Mouse (Mus musculus) hindbrain, embryonic 11.5 days (tissue): ENCODE measurements around the gene Crtc3. TPM values are rescaled to one million over a fixed set of nuclear protein-coding genes. Genes with fewer than 3 reads are reported as not detected.

ENCODE experiments used
- ATAC-seq: fragments of 200-750 bp; cut with Nextera tagmentation; 2 replicates; pipeline ENCODE4 v1.8.0; 2017; ENCODE audit warnings: mild to moderate bottlenecking, moderate TSS enrichment, moderate library complexity; ENCODE audit not compliant: low FRiP score
- DNase-seq: peaks from one replicate; pipeline ENCODE4 v3.0.0-alpha.2; 2015; ENCODE audit warnings: low spot score
- H3K27ac ChIP-seq: fragments of 300-500 bp; sonication (generic); 2 replicates; pipeline ENCODE4 v1.5.1; 2014; ENCODE audit warnings: mild to moderate bottlenecking, low read depth, low read length
- H3K27me3 ChIP-seq: fragments of 300-500 bp; sonication (generic); 2 replicates; pipeline ENCODE4 v1.6.1; 2014; ENCODE audit warnings: mild to moderate bottlenecking, low read length, moderate library complexity, mixed read lengths; ENCODE audit not compliant: control insufficient read depth, insufficient read depth
- H3K36me3 ChIP-seq: fragments of 300-500 bp; sonication (generic); 2 replicates; pipeline ENCODE4 v1.6.1; 2014; ENCODE audit warnings: mild to moderate bottlenecking, low read length, moderate library complexity, mixed read lengths; ENCODE audit not compliant: control insufficient read depth, insufficient read depth
- H3K4me1 ChIP-seq: fragments of 300-500 bp; sonication (generic); replicated peaks from 2 replicates; pipeline ENCODE4 v1.6.1; 2014; ENCODE audit warnings: low read length, mixed read lengths; ENCODE audit not compliant: control insufficient read depth, insufficient read depth
- H3K4me2 ChIP-seq: fragments of 300-500 bp; sonication (generic); replicated peaks from 2 replicates; pipeline ENCODE4 v1.6.1; 2014; ENCODE audit warnings: mild to moderate bottlenecking, low read depth, low read length
- H3K4me3 ChIP-seq: fragments of 300-500 bp; sonication (generic); 2 replicates; pipeline ENCODE4 v1.5.1; 2014; ENCODE audit warnings: low read depth, low read length
- H3K9ac ChIP-seq: fragments of 300-500 bp; sonication (generic); 2 replicates; pipeline ENCODE4 v1.6.1; 2014; ENCODE audit warnings: low read depth, low read length
- H3K9me3 ChIP-seq: fragments of 300-500 bp; sonication (generic); 2 replicates; pipeline ENCODE4 v1.6.1; 2016; ENCODE audit warnings: low read length; ENCODE audit not compliant: control insufficient read depth
- WGBS: fragments of 180-500 bp; shearing (Covaris S2); extraction: QIAGEN DNeasy Blood & Tissue Kit; methylation state at CpG from one replicate; pipeline ENCODE4 v1.1.7; 2014; 5-methylcytosine and 5-hydroxymethylcytosine counted together
- polyA plus RNA-seq: library from polyadenylated mRNA; unstranded; fragments of >200 nt; fragmentation: Nextera tagmentation; extraction: Ambion mirVana; gene quantifications from 2 replicates; pipeline ENCODE4 v1.2.1, GENCODE M21; 2014

The Crtc3 gene
- polyA plus RNA-seq, result 9.9 and 11.1 TPM in 2 replicates

DNA sequence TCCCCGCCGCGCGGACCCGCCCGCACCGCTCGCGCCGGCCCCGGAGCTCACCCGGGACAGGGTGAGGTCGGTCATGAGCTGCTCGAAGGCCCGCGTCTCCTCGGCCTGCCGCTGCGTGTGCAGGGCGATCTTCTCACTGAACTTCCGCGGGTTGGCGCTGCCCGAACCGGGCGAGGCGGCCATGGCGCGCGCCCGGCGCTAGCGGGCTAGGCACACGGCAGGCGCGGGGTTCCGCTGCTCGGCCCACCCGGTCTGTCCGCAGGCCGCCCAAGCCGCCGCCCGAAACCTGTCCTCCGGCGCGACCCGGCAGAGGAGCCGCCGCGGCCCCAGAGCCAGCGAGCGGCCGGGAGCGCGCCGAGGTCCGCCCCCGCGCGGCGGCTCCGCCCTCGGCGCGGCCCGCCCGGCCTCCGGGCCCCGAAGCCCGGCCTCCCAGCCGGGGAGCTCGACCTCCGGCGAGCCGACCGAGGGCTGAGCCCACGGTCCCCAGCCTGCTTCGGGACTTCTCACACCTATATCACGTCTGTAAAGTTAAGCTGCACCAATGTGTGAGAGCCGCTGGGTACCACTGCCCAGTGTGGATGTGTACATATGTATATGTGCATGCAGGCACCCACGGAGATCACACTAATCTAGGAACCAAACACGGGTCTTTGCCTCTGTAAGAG lies at the start of gene Crtc3:
TSS of gene Crtc3 (minus strand) at position 322 of the 665 bp plus-strand sequence.
- Histone ChIP-seq H3K4me3 (peak within 1 kb of the TSS; percentile 64), H3K27me3 (no peaks in the 10 kb centered on the region), H3K27ac (peak within 1 kb of the TSS; percentile 94), H3K36me3 (no peaks in the 10 kb centered on the region), H3K9me3 (no peaks in the 10 kb centered on the region), H3K4me2 (peak within 1 kb of the TSS; percentile 73), H3K4me1 (no peaks in the 10 kb centered on the region), H3K9ac (peak within 1 kb of the TSS; percentile 95)
- under 1% methylated on average over 66 of the region's 83 CpGs for WGBS
- peak; percentile 83 for ATAC-seq
- peak; percentile 81 for DNase-seq

GRCm38 (mm10) chr7:80736199-80736598 lies 47.5 kb upstream of the Crtc3 start:
- DNase-seq (no peak), ATAC-seq (no peak)
- Histone ChIP-seq H3K4me2 (no peak overlapping the region), H3K27me3 (no peaks in the 10 kb centered on the region), H3K9me3 (no peaks in the 10 kb centered on the region), H3K36me3 (no peaks in the 10 kb centered on the region), H3K9ac (no peak overlapping the region), H3K27ac (no peak overlapping the region), H3K4me1 (no peaks in the 10 kb centered on the region), H3K4me3 (no peak overlapping the region)
- 90% methylated on average over 10 of the region's 10 CpGs for WGBS

GRCm38 (mm10) chr7:80732986-80733385 lies 44.3 kb upstream of the Crtc3 start:
- Histone ChIP-seq H3K4me1 (no peaks in the 10 kb centered on the region), H3K27ac (no peak overlapping the region), H3K27me3 (no peaks in the 10 kb centered on the region), H3K9me3 (no peaks in the 10 kb centered on the region), H3K36me3 (0 out of 2 replicates have a peak, but pooled peaks cover under 1% of the 10 kb centered on the region), H3K4me2 (no peak overlapping the region), H3K4me3 (no peak overlapping the region), H3K9ac (no peak overlapping the region)
- ATAC-seq (no peak), DNase-seq (no peak)
- WGBS, result 83% methylated on average over 11 of the region's 11 CpGs

DNA sequence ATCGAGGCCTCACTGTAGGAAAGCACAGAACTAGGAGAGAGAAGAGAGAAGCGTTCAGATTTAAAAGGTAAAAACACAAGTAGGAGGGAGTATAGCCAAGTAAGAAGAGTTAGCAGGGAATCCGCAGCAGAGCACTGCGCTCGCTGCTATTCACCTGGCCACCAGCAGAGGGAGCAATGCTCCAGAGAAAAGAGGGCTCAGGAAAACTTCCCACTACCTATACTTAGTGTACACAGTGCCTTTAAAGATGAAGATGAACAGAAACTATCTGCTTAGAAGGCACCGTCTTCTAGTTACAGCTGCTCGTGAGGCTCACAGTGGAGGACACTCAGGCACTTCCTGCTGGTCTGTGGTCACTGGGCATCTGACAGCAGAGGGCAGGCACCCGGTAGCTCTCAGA lies 41.0 kb upstream of the Crtc3 start:
- Histone ChIP-seq H3K4me3 (no peak overlapping the region), H3K4me1 (no peaks in the 10 kb centered on the region), H3K36me3 (0 out of 2 replicates have a peak, but pooled peaks cover 4% of the 10 kb centered on the region), H3K9ac (no peak overlapping the region), H3K27me3 (no peaks in the 10 kb centered on the region), H3K27ac (no peak overlapping the region), H3K4me2 (no peak overlapping the region), H3K9me3 (no peaks in the 10 kb centered on the region)
- ATAC-seq (no peak), DNase-seq (peak; percentile 85)
- WGBS, result 31% methylated on average over 8 of the region's 8 CpGs

- Histone ChIP-seq H3K4me3 (no peak overlapping the region), H3K36me3 (no peaks in the 10 kb centered on the region), H3K27me3 (no peaks in the 10 kb centered on the region), H3K4me1 (no peaks in the 10 kb centered on the region), H3K9ac (no peak overlapping the region), H3K27ac (no peak overlapping the region), H3K9me3 (no peaks in the 10 kb centered on the region), H3K4me2 (no peak overlapping the region)
- 37% methylated on average over 9 of the region's 9 CpGs for WGBS
- ATAC-seq (no peak), DNase-seq (no peak)
Observed at GRCm38 (mm10) chr7:80721041-80721440, 32.4 kb upstream of the Crtc3 start.

DNA sequence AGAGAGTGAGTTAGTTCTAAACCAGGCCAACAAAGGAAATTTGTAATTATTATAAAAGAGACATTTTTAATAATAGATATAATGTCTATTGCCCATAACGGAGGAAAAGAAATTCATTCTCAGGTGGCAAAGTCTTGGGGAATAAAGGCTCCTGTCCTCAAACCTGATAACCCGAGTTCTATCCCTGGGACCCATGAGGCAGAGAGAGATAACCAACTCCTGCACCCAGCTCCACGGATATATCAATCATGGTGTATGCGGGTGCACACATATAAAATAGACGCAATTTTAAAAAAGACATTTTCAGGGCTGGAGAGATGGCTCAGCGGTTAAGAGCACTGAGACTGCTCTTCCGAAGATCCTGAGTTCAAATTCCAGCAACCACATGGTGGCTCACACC lies 30.9 kb upstream of the Crtc3 start:
- H3K9ac ChIP-seq, result no peak overlapping the region
- no peaks in the 10 kb centered on the region for H3K9me3 ChIP-seq
- H3K4me1 ChIP-seq, result no peaks in the 10 kb centered on the region
- no peak overlapping the region for H3K4me2 ChIP-seq
- WGBS, result 93% methylated on average over 7 of the region's 7 CpGs
- H3K4me3 ChIP-seq, result no peak overlapping the region
- DNase-seq (no peak), ATAC-seq (no peak)
- no peaks in the 10 kb centered on the region for H3K36me3 ChIP-seq
- no peaks in the 10 kb centered on the region for H3K27me3 ChIP-seq
- H3K27ac ChIP-seq, result no peak overlapping the region

GRCm38 (mm10) chr7:80719038-80719437 lies 30.4 kb upstream of the Crtc3 start:
- Histone ChIP-seq H3K9me3 (no peaks in the 10 kb centered on the region), H3K27ac (no peak overlapping the region), H3K4me3 (no peak overlapping the region), H3K4me1 (no peaks in the 10 kb centered on the region), H3K4me2 (no peak overlapping the region), H3K27me3 (no peaks in the 10 kb centered on the region), H3K36me3 (no peaks in the 10 kb centered on the region), H3K9ac (no peak overlapping the region)
- DNase-seq (no peak), ATAC-seq (no peak)
- 91% methylated on average over 2 of the region's 2 CpGs for WGBS

- H3K4me1 ChIP-seq, result no peaks in the 10 kb centered on the region
- WGBS, result 89% methylated on average over 8 of the region's 8 CpGs
- no peak overlapping the region for H3K4me2 ChIP-seq
- no peaks in the 10 kb centered on the region for H3K27me3 ChIP-seq
- H3K4me3 ChIP-seq, result no peak overlapping the region
- H3K27ac ChIP-seq, result no peak overlapping the region
- DNase-seq, result no peak
- H3K9ac ChIP-seq, result no peak overlapping the region
- H3K9me3 ChIP-seq, result no peaks in the 10 kb centered on the region
- no peak for ATAC-seq
- no peaks in the 10 kb centered on the region for H3K36me3 ChIP-seq
Observed at GRCm38 (mm10) chr7:80718471-80718870, 29.8 kb upstream of the Crtc3 start.

GRCm38 (mm10) chr7:80716758-80717157 lies 28.1 kb upstream of the Crtc3 start:
- Histone ChIP-seq H3K4me1 (no peaks in the 10 kb centered on the region), H3K4me3 (no peak overlapping the region), H3K9me3 (no peaks in the 10 kb centered on the region), H3K27ac (no peak overlapping the region), H3K36me3 (no peaks in the 10 kb centered on the region), H3K4me2 (no peak overlapping the region), H3K27me3 (no peaks in the 10 kb centered on the region), H3K9ac (no peak overlapping the region)
- no peak for DNase-seq
- ATAC-seq, result no peak
- 87% methylated on average over 9 of the region's 9 CpGs for WGBS
